Mouse (Mus musculus) CH12.LX (cell line): Measurements from ENCODE around the gene Spata21. TPM values are rescaled to one million over a fixed set of nuclear protein-coding genes. Genes with fewer than 3 reads are reported as not detected.

ENCODE experiments used
- DNase-seq: peaks from one replicate; pipeline ENCODE4 v3.0.0-alpha.2; 2013; ENCODE audit errors: extremely low read depth
- H3K27ac ChIP-seq: 2 replicates; pipeline ENCODE4 v1.5.1; 2012; ENCODE audit warnings: low read depth, mild to moderate bottlenecking, control low read depth, moderate library complexity; ENCODE audit not compliant: insufficient read depth
- H3K27me3 ChIP-seq: replicated peaks from 2 replicates; pipeline ENCODE3; 2012; ENCODE audit warnings: inconsistent platforms
- H3K36me3 ChIP-seq, 2 experiments: replicated peaks in 1 of 2; 2 replicates each; pipeline versions ENCODE3 to v1.6.1; 2012; ENCODE audit warnings: inconsistent platforms in 1 of 2, low read length in 1 of 2, mild to moderate bottlenecking in 1 of 2, mixed read lengths in 1 of 2, moderate library complexity in 1 of 2; ENCODE audit not compliant: control insufficient read depth in 1 of 2, insufficient read depth in 1 of 2
- H3K4me1 ChIP-seq, 2 experiments: 2 replicates each; pipeline ENCODE4 v1.6.1; 2012; ENCODE audit warnings: inconsistent platforms in 1 of 2, moderate library complexity in 1 of 2; ENCODE audit not compliant: insufficient read depth in 2 of 2, control insufficient read depth in 1 of 2
- H3K4me2 ChIP-seq: 2 replicates; pipeline ENCODE4 v1.6.1; 2012; ENCODE audit warnings: low read depth, mild to moderate bottlenecking, control low read depth; ENCODE audit not compliant: poor library complexity, insufficient read depth, severe bottlenecking
- H3K4me3 ChIP-seq, 3 experiments: fragments of 150-350 bp in 1 of 3; sonication (generic) in 1 of 3; replicated peaks in 1 of 3; 2 replicates each; pipeline versions ENCODE3 to v1.5.1; 2011 to 2012; ENCODE audit warnings: low read depth in 2 of 3, low read length in 2 of 3, mild to moderate bottlenecking in 2 of 3, moderate library complexity in 2 of 3, control low read depth in 1 of 3, improper control_type of control experiment in 1 of 3, inconsistent platforms in 1 of 3, mixed read lengths in 1 of 3; ENCODE audit not compliant: poor library complexity in 1 of 3
- H3K79me2 ChIP-seq: replicated peaks from 2 replicates; pipeline ENCODE4 v1.6.1; 2012; ENCODE audit warnings: mild to moderate bottlenecking, moderate library complexity; ENCODE audit not compliant: control insufficient read depth, poor library complexity, insufficient read depth, severe bottlenecking; ENCODE audit errors: extremely low read depth
- H3K9ac ChIP-seq: 2 replicates; pipeline ENCODE4 v1.6.1; 2012; ENCODE audit warnings: low read depth, mild to moderate bottlenecking, control low read depth, moderate library complexity; ENCODE audit not compliant: insufficient read depth
- H3K9me3 ChIP-seq: replicated peaks from 2 replicates; pipeline ENCODE3; 2012; ENCODE audit warnings: low read length, inconsistent platforms, mixed read lengths
- BHLHE40 ChIP-seq: IDR thresholded peaks from 2 replicates; pipeline ENCODE4 v1.6.1; 2011; ENCODE audit warnings: mild to moderate bottlenecking, low read depth, low read length, improper control_type of control experiment
- CHD1 ChIP-seq: IDR thresholded peaks from 2 replicates; pipeline ENCODE4 v1.6.1; 2012; ENCODE audit warnings: low read depth, low read length, improper control_type of control experiment, inconsistent platforms
- CTCF ChIP-seq, 2 experiments: IDR thresholded peaks in 1 of 2; conservative IDR thresholded peaks in 1 of 2; 2 replicates each; pipeline ENCODE4 v1.5.1; 2011 to 2012; ENCODE audit warnings: low read depth in 2 of 2, low read length in 2 of 2, improper control_type of control experiment in 1 of 2, inconsistent platforms in 1 of 2, mild to moderate bottlenecking in 1 of 2, moderate library complexity in 1 of 2
- E2F4 ChIP-seq: IDR thresholded peaks from 2 replicates; pipeline ENCODE4 v1.6.1; 2011; ENCODE audit warnings: low read depth, low read length, improper control_type of control experiment; ENCODE audit not compliant: insufficient replicate concordance
- ELF1 ChIP-seq: IDR thresholded peaks from 2 replicates; pipeline ENCODE4 v1.6.1; 2014; ENCODE audit warnings: low read depth, mild to moderate bottlenecking, inconsistent platforms, low read length, improper control_type of control experiment
- EP300 ChIP-seq: IDR thresholded peaks from 2 replicates; pipeline ENCODE4 v1.6.1; 2011; ENCODE audit warnings: low read length, improper control_type of control experiment
- HCFC1 ChIP-seq: IDR thresholded peaks from 2 replicates; pipeline ENCODE4 v1.6.1; 2012; ENCODE audit warnings: low read depth, mild to moderate bottlenecking, inconsistent platforms, low read length, improper control_type of control experiment
- IRF4 ChIP-seq: IDR thresholded peaks from 2 replicates; pipeline ENCODE4 v1.6.1; 2014; ENCODE audit warnings: low read depth, mild to moderate bottlenecking, inconsistent platforms, low read length, improper control_type of control experiment
- JUN ChIP-seq: IDR thresholded peaks from 2 replicates; pipeline ENCODE4 v1.6.1; 2011; ENCODE audit warnings: low read depth, mild to moderate bottlenecking, low read length, improper control_type of control experiment, moderate library complexity; ENCODE audit not compliant: insufficient read depth
- KAT2A ChIP-seq: IDR thresholded peaks from 2 replicates; pipeline ENCODE4 v1.6.1; 2012; ENCODE audit warnings: low read length, improper control_type of control experiment, inconsistent platforms; ENCODE audit not compliant: insufficient replicate concordance
- MAFK ChIP-seq: IDR thresholded peaks from 2 replicates; pipeline ENCODE4 v1.6.1; 2011; ENCODE audit warnings: low read length, improper control_type of control experiment; ENCODE audit not compliant: insufficient replicate concordance
- MEF2A ChIP-seq: IDR thresholded peaks from 2 replicates; pipeline ENCODE4 v1.6.1; 2014; ENCODE audit warnings: low read depth, mild to moderate bottlenecking, inconsistent platforms, low read length, improper control_type of control experiment, borderline replicate concordance
- MYC ChIP-seq: IDR thresholded peaks from 2 replicates; pipeline ENCODE4 v1.6.1; 2011; ENCODE audit warnings: low read depth, mild to moderate bottlenecking, improper control_type of control experiment, low read length
- NELFE ChIP-seq: IDR thresholded peaks from 2 replicates; pipeline ENCODE4 v1.6.1; 2011; ENCODE audit warnings: low read depth, low read length, improper control_type of control experiment
- PAX5 ChIP-seq: IDR thresholded peaks from 2 replicates; pipeline ENCODE4 v1.6.1; 2012; ENCODE audit warnings: low read length, inconsistent platforms, mixed read lengths
- POLR2A ChIP-seq: IDR thresholded peaks from 2 replicates; pipeline ENCODE4 v1.6.1; 2011; ENCODE audit warnings: low read depth, mild to moderate bottlenecking, improper control_type of control experiment, low read length
- POLR2AphosphoS2 ChIP-seq: IDR thresholded peaks from 2 replicates; pipeline ENCODE4 v1.6.1; 2011; ENCODE audit warnings: low read depth, low read length, improper control_type of control experiment
- RAD21 ChIP-seq: IDR thresholded peaks from 2 replicates; pipeline ENCODE4 v1.6.1; 2011; ENCODE audit warnings: low read depth, mild to moderate bottlenecking, low read length, improper control_type of control experiment, moderate library complexity
- RCOR1 ChIP-seq: conservative IDR thresholded peaks from 2 replicates; pipeline ENCODE4 v1.6.1; 2012; ENCODE audit warnings: low read depth, mild to moderate bottlenecking, inconsistent platforms, low read length, improper control_type of control experiment
- SIN3A ChIP-seq: IDR thresholded peaks from 2 replicates; pipeline ENCODE4 v1.6.1; 2012; ENCODE audit warnings: low read length, improper control_type of control experiment, inconsistent platforms
- TBP ChIP-seq: conservative IDR thresholded peaks from 2 replicates; pipeline ENCODE4 v1.6.1; 2011; ENCODE audit warnings: low read depth, low read length, improper control_type of control experiment
- TCF12 ChIP-seq: IDR thresholded peaks from 2 replicates; pipeline ENCODE4 v1.6.1; 2014; ENCODE audit warnings: low read depth, mild to moderate bottlenecking, inconsistent platforms, low read length, improper control_type of control experiment
- ZC3H11A ChIP-seq: IDR thresholded peaks from 2 replicates; pipeline ENCODE4 v1.6.1; 2012; ENCODE audit warnings: low read depth, mild to moderate bottlenecking, inconsistent platforms, low read length, improper control_type of control experiment
- ZMIZ1 ChIP-seq: IDR thresholded peaks from 2 replicates; pipeline ENCODE4 v1.6.1; 2012; ENCODE audit warnings: low read depth, mild to moderate bottlenecking, inconsistent platforms, low read length, improper control_type of control experiment
- ZNF384 ChIP-seq: IDR thresholded peaks from 2 replicates; pipeline ENCODE4 v1.6.1; 2012; ENCODE audit warnings: low read depth, low read length, improper control_type of control experiment, inconsistent platforms
- dilution Hi-C: fragments of 300-500 bp; cut with MboI; formaldehyde crosslinking; loops from 2 replicates; pipeline ENCODE4 v1.14.3; 2020; ENCODE audit warnings: low sequenced_read_pairs; ENCODE audit not compliant: extremely low pct_unique_long_range_greater_than_20kb, extremely low pct_ligation_motif_present
- in situ Hi-C: fragments of 300-500 bp; cut with MboI; formaldehyde crosslinking; loops from 3 replicates; pipeline ENCODE4 v1.14.3; 2019; ENCODE audit warnings: low sequenced_read_pairs, low pct_ligation_motif_present, low pct_unique_long_range_greater_than_20kb, mixed read lengths
- polyA plus RNA-seq: library from polyadenylated mRNA; unstranded; fragments of >175 nt; gene quantifications from 2 replicates; pipeline ENCODE4 v1.2.1, GENCODE M21; 2012; ENCODE audit warnings: low read depth; ENCODE audit not compliant: insufficient read length
- total RNA-seq, 2 experiments: library from RNA; depleted of rRNA; stranded (reverse); fragments of 300-350 nt in 1 of 2; fragments of >200 nt in 1 of 2; gene quantifications; 2 replicates each; pipeline ENCODE4 v1.2.3; 2012 to 2014

The Spata21 gene
- total and polyA plus RNA-seq, 3 experiments: not detected

- Histone ChIP-seq H3K9ac (no peak overlapping the region), H3K79me2 (no peaks in the 10 kb centered on the region), H3K9me3 (no peaks in the 10 kb centered on the region), H3K27me3 (peaks cover 7% of the 10 kb centered on the region), H3K36me3 (no peaks in the 10 kb centered on the region), H3K27ac (no peak overlapping the region), H3K4me3 (no peak overlapping the region), H3K4me2 (no peak overlapping the region), H3K4me1 (no peaks in the 10 kb centered on the region)
- no peak for TF ChIP-seq NELFE
- no peak for TF ChIP-seq SIN3A
- no peak for TF ChIP-seq ZC3H11A
- TF ChIP-seq PAX5: no peak
- no peak for TF ChIP-seq CTCF (conservative IDR thresholded peaks at IDR 0.05 in 1 of 2, IDR thresholded peaks at IDR 0.05 in 1 of 2; ENCODE audit: low read depth in 2 of 2, low read length in 2 of 2)
- TF ChIP-seq CHD1: no peak
- no peak for TF ChIP-seq IRF4
- TF ChIP-seq RAD21: no peak
- no peak for TF ChIP-seq TBP
- TF ChIP-seq HCFC1: no peak
- TF ChIP-seq ZMIZ1: no peak
- no peak for TF ChIP-seq MYC
- TF ChIP-seq KAT2A: no peak
- dilution Hi-C loops (no loop called here), in situ Hi-C loops (no loop called here)
- DNase-seq: no peak
These were observed 8.6 kb downstream of the Spata21 start for GRCm38 (mm10) chr4:141096710-141097109.

- Histone ChIP-seq H3K4me1 (no peaks in the 10 kb centered on the region), H3K9ac (no peak overlapping the region), H3K9me3 (no peaks in the 10 kb centered on the region), H3K36me3 (no peaks in the 10 kb centered on the region), H3K4me3 (no peak overlapping the region), H3K4me2 (no peak overlapping the region), H3K79me2 (no peaks in the 10 kb centered on the region), H3K27me3 (no peaks in the 10 kb centered on the region), H3K27ac (no peak overlapping the region)
- TF ChIP-seq JUN (no peak), EP300 (no peak), ZNF384 (no peak), MEF2A (no peak), ELF1 (no peak), HCFC1 (no peak), NELFE (no peak), RCOR1 (no peak), POLR2AphosphoS2 (no peak), MAFK (no peak), E2F4 (no peak), TCF12 (no peak), BHLHE40 (no peak), IRF4 (no peak), RAD21 (no peak), POLR2A (no peak)
- dilution Hi-C loops (no loop called here), in situ Hi-C loops (no loop called here)
- DNase-seq: no peak
These were observed 10.8 kb downstream of the Spata21 start for GRCm38 (mm10) chr4:141098935-141099334.
